Mouse (Mus musculus) embryonic facial prominence, embryonic 11.5 days (tissue): ENCODE measurements at regions not wholly inside any gene's neighbourhood (a gene's known extent, or its start where the extent isn't known, plus 50 kb on each side); places are given as distances from the start of the nearest gene placed in this dataset.
A peak's percentile ranks its signal among the peaks of the same experiment; 100 is the strongest.

ENCODE experiments used
- ATAC-seq: fragments of 200-750 bp; cut with Nextera tagmentation; replicated peaks from 2 replicates; pipeline ENCODE4 v1.8.0; 2017; ENCODE audit warnings: low read depth; ENCODE audit not compliant: insufficient number of reproducible peaks, low FRiP score, low TSS enrichment
- DNase-seq: peaks from one replicate; pipeline ENCODE4 v3.0.0-alpha.2; 2015; ENCODE audit warnings: low spot score
- H3K27ac ChIP-seq: fragments of 300-500 bp; sonication (generic); replicated peaks from 2 replicates; pipeline ENCODE4 v1.5.1; 2014; ENCODE audit warnings: mild to moderate bottlenecking, low read depth, low read length, control low read depth
- H3K27me3 ChIP-seq: fragments of 300-500 bp; sonication (generic); 2 replicates; pipeline ENCODE4 v1.6.1; 2014; ENCODE audit warnings: mild to moderate bottlenecking, low read length, moderate library complexity, mixed read lengths; ENCODE audit not compliant: control insufficient read depth, insufficient read depth
- H3K36me3 ChIP-seq: fragments of 300-500 bp; sonication (generic); replicated peaks from 2 replicates; pipeline ENCODE4 v1.6.1; 2014; ENCODE audit warnings: low read depth, mild to moderate bottlenecking, low read length, moderate library complexity, mixed read lengths; ENCODE audit not compliant: control insufficient read depth, insufficient read depth
- H3K4me1 ChIP-seq: fragments of 300-500 bp; sonication (generic); 2 replicates; pipeline ENCODE4 v1.6.1; 2014; ENCODE audit warnings: low read length, mixed read lengths; ENCODE audit not compliant: control insufficient read depth, insufficient read depth
- H3K4me2 ChIP-seq: fragments of 300-500 bp; sonication (generic); 2 replicates; pipeline ENCODE4 v1.6.1; 2014; ENCODE audit warnings: low read depth, mild to moderate bottlenecking, control low read depth, low read length, moderate library complexity
- H3K4me3 ChIP-seq: fragments of 300-500 bp; sonication (generic); 2 replicates; pipeline ENCODE4 v1.5.1; 2014; ENCODE audit warnings: low read depth, low read length, control low read depth
- H3K9ac ChIP-seq: fragments of 300-500 bp; sonication (generic); replicated peaks from 2 replicates; pipeline ENCODE4 v1.6.1; 2014; ENCODE audit warnings: mild to moderate bottlenecking, control low read depth, low read length
- H3K9me3 ChIP-seq: fragments of 300-500 bp; sonication (generic); replicated peaks from 2 replicates; pipeline ENCODE4 v1.6.1; 2016; ENCODE audit warnings: mild to moderate bottlenecking, low read length, inconsistent platforms, mixed read lengths; ENCODE audit not compliant: control insufficient read depth
- WGBS: fragments of 180-500 bp; shearing (Covaris S2); extraction: QIAGEN DNeasy Blood & Tissue Kit; methylation state at CpG from one replicate; pipeline ENCODE4 v1.1.7; 2014; 5-methylcytosine and 5-hydroxymethylcytosine counted together

GRCm38 (mm10) chr11:19392190-19392589, 373.4 kb upstream of the Meis1 start:
- ATAC-seq (no peak), DNase-seq (no peak)
- H3K4me2 ChIP-seq: no peak overlapping the region
- no peak overlapping the region for H3K27ac ChIP-seq
- H3K9ac ChIP-seq: no peak overlapping the region
- no peaks in the 10 kb centered on the region for H3K27me3 ChIP-seq
- 88% methylated on average over 1 of the region's 1 CpGs for WGBS
- H3K4me1 ChIP-seq: no peaks in the 10 kb centered on the region
- H3K9me3 ChIP-seq: no peaks in the 10 kb centered on the region
- no peak overlapping the region for H3K4me3 ChIP-seq
- H3K36me3 ChIP-seq: no peaks in the 10 kb centered on the region

GRCm38 (mm10) chr11:19394372-19394771, 375.6 kb upstream of the Meis1 start:
- Histone ChIP-seq H3K9me3 (no peaks in the 10 kb centered on the region), H3K4me2 (no peak overlapping the region), H3K9ac (no peak overlapping the region), H3K36me3 (no peaks in the 10 kb centered on the region), H3K27me3 (no peaks in the 10 kb centered on the region), H3K27ac (no peak overlapping the region), H3K4me3 (no peak overlapping the region), H3K4me1 (no peaks in the 10 kb centered on the region)
- DNase-seq (no peak), ATAC-seq (no peak)

- H3K4me3 ChIP-seq: no peak overlapping the region
- no peak overlapping the region for H3K9ac ChIP-seq
- H3K27ac ChIP-seq: no peak overlapping the region
- WGBS: 83% methylated on average over 7 of the region's 7 CpGs
- no peaks in the 10 kb centered on the region for H3K9me3 ChIP-seq
- DNase-seq (no peak), ATAC-seq (no peak)
- no peaks in the 10 kb centered on the region for H3K36me3 ChIP-seq
- no peak overlapping the region for H3K4me2 ChIP-seq
- no peaks in the 10 kb centered on the region for H3K27me3 ChIP-seq
- H3K4me1 ChIP-seq: no peaks in the 10 kb centered on the region
Observed at GRCm38 (mm10) chr11:19400396-19400795, 381.6 kb upstream of the Meis1 start.

GRCm38 (mm10) chr11:19420143-19420542, 401.4 kb upstream of the Meis1 start:
- Histone ChIP-seq H3K4me2 (no peak overlapping the region), H3K36me3 (no peaks in the 10 kb centered on the region), H3K4me1 (no peaks in the 10 kb centered on the region; the same call in 1 of the 2 replicates), H3K4me3 (no peak overlapping the region), H3K9ac (no peak overlapping the region), H3K9me3 (no peaks in the 10 kb centered on the region), H3K27ac (no peak overlapping the region), H3K27me3 (no peaks in the 10 kb centered on the region)
- WGBS: 88% methylated on average over 2 of the region's 2 CpGs
- no peak for ATAC-seq
- no peak for DNase-seq

GRCm38 (mm10) chr11:19423268-19423667, 404.5 kb upstream of the Meis1 start:
- Histone ChIP-seq H3K4me3 (no peak overlapping the region), H3K4me2 (no peak overlapping the region), H3K36me3 (no peaks in the 10 kb centered on the region), H3K4me1 (no peaks in the 10 kb centered on the region; the same call in 1 of the 2 replicates), H3K27me3 (no peaks in the 10 kb centered on the region), H3K9me3 (no peaks in the 10 kb centered on the region), H3K27ac (no peak overlapping the region), H3K9ac (no peak overlapping the region)
- DNase-seq (no peak), ATAC-seq (no peak)

- Histone ChIP-seq H3K4me2 (no peak overlapping the region), H3K27ac (no peak overlapping the region), H3K27me3 (no peaks in the 10 kb centered on the region), H3K4me1 (no peaks in the 10 kb centered on the region; the same call in 1 of the 2 replicates), H3K9ac (no peak overlapping the region), H3K9me3 (no peaks in the 10 kb centered on the region), H3K36me3 (no peaks in the 10 kb centered on the region), H3K4me3 (no peak overlapping the region)
- WGBS: 40% methylated on average over 20 of the region's 20 CpGs
- DNase-seq: peak; percentile 66
- no peak for ATAC-seq
Observed at GRCm38 (mm10) chr11:19423841-19424815, 405.3 kb upstream of the Meis1 start.

GRCm38 (mm10) chr11:19427559-19427958, 408.8 kb upstream of the Meis1 start:
- H3K4me1 ChIP-seq: no peaks in the 10 kb centered on the region; the same call in 1 of the 2 replicates
- DNase-seq: no peak
- 78% methylated on average over 1 of the region's 1 CpGs for WGBS

More at GRCm38 (mm10) chr11:19427559-19427958, 408.8 kb upstream of the Meis1 start:
- no peak overlapping the region for H3K27ac ChIP-seq
- H3K36me3 ChIP-seq: no peaks in the 10 kb centered on the region
- no peaks in the 10 kb centered on the region for H3K9me3 ChIP-seq
- no peaks in the 10 kb centered on the region for H3K27me3 ChIP-seq
- no peak overlapping the region for H3K9ac ChIP-seq
- no peak overlapping the region for H3K4me3 ChIP-seq
- no peak overlapping the region for H3K4me2 ChIP-seq
- ATAC-seq: no peak
